ENCODE assay signal across 9 mouse cellular contexts in the genomic region with DNA sequence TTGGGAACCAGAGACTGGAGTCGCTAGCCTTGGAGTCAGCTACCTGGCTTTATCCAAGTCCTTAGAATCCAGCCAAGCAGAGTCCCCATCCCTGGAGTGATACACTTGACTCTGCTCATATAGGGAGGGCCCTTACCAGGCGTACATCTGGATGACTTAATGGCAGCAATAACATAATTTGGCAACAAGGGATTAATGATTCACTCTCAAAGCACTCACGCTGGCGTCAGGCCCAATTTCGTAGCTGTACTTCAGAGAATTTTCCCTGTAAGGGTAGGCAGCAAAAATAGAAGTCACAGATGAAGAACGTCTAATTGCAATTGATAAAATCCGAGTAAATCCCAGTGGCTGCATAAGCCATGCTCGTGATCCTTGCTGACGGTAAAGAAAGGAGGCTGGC.
A peak's percentile ranks its signal among the peaks of the same experiment; 100 is the strongest.
DNase-seq lines count a peak whose midpoint lies in the region; ATAC-seq lines count a peak whose summit lies in the region.
"Had no signal": no experiment of that assay in that cellular context is flagged by ENCODE, and none has a peak within 500 bp of the region (broad histone marks: within the 10 kb centered on the region; RNA-seq: fewer than 3 reads in every experiment).

No protein-coding gene starts in this region.

- H3K36me3 ChIP-seq in hindbrain, embryonic 12.5 days, result no peaks in the 10 kb centered on the region
- H3K36me3 ChIP-seq: limb, embryonic 15.5 days had no signal

- H3K27ac ChIP-seq in hindbrain, embryonic 12.5 days, result no peak overlapping the region
- H3K27ac ChIP-seq: limb, embryonic 15.5 days had no signal

- H3K4me2 ChIP-seq in hindbrain, embryonic 12.5 days (replicated peaks), result no peak overlapping the region
- H3K4me2 ChIP-seq: limb, embryonic 15.5 days had no signal

- 51% methylated on average over 9 of the region's 9 CpGs for WGBS in hindbrain, embryonic 12.5 days

- no peak overlapping the region for H3K9ac ChIP-seq in hindbrain, embryonic 12.5 days
- H3K9ac ChIP-seq: limb, embryonic 15.5 days had no signal

- no peaks in the 10 kb centered on the region for H3K9me3 ChIP-seq in hindbrain, embryonic 12.5 days (replicated peaks)
- H3K9me3 ChIP-seq: limb, embryonic 15.5 days had no signal

- H3K27me3 ChIP-seq in hindbrain, embryonic 12.5 days, result no peaks in the 10 kb centered on the region
- H3K27me3 ChIP-seq: limb, embryonic 15.5 days had no signal

- ATAC-seq in hindbrain, embryonic 12.5 days (ENCODE audit: low FRiP score), result no peak
- no peak for ATAC-seq in erythroid progenitor cell, adult 5-6 weeks (replicated peaks; ENCODE audit: low FRiP score, poor library complexity, severe bottlenecking)

- H3K4me1 ChIP-seq in hindbrain, embryonic 12.5 days, result peaks cover 5% of the 10 kb centered on the region; the same call in 1 of the 2 replicates

- peak; percentile 6 for DNase-seq in layer of hippocampus, adult 9-10 months (ENCODE audit: low spot score)
- DNase-seq in layer of hippocampus, postnatal 10 days (ENCODE audit: low spot score in 2 of 2), result no peak
- DNase-seq in adrenal gland, postnatal 10 days, result peak; percentile 75
- DNase-seq in heart, adult 9 months (ENCODE audit: low spot score in 2 of 2), result peak; percentile 1 to 6
- peak; percentile 29 for DNase-seq in lung, postnatal 10 days
- no peak for DNase-seq in embryo, embryonic 10 days (ENCODE audit: low spot score)

- no peak overlapping the region for H3K4me3 ChIP-seq in hindbrain, embryonic 12.5 days
- H3K4me3 ChIP-seq: limb, embryonic 15.5 days had no signal

Comparison
In these comparisons a context has a peak if more than half of its experiments do, and no peak if none do; other contexts are left out.
1. DNase-seq: peak in layer of hippocampus, adult 9-10 months (single experiment), adrenal gland, postnatal 10 days (single experiment), heart, adult 9 months (2 of 2) and lung, postnatal 10 days (single experiment); none in layer of hippocampus, postnatal 10 days (0 of 2) and embryo, embryonic 10 days (single experiment).